Comparison of ENCODE assay signal across 17 mouse cellular contexts in the genomic region with DNA sequence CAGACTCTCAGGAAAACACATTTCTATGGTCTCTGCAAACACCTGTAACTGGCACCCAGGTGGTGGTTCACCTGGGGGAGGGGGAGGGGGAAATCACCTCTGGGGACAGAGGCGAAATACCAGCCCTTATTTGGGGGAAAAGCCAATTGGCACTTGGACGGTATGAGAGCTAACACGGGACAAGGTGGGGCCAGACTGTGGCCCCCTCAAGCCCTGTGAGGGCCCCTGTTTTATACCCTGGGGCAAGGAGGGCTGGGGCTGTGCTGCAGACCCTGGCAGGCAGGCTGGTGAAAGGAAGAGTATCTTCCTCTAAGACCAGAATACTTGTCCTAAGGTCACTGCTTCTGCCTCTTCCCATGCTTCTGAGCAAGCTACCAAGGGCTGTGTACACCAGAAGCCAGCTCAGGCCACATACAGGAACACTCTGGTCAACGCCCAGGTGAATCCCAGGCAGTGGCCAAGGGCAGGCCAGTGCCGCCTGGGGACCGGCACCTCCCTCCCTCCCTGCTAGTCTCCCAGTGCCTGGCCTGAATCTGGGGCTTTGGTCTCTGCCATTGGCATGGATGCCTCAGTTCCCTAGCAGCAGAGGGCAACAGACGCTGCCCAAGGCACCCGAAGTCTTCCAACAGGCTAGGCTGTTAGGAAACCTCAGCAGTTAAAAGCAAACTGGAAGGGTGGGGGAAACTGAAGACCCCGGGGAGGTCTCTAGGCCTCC. TPM values are rescaled to one million over a fixed set of nuclear protein-coding genes. Genes with fewer than 3 reads are reported as not detected.
A peak's percentile ranks its signal among the peaks of the same experiment; 100 is the strongest.
DNase-seq lines count a peak whose midpoint lies in the region; ATAC-seq and TF ChIP-seq lines count a peak whose summit lies in the region.
"Had no signal": no experiment of that assay in that cellular context is flagged by ENCODE, and none has a peak within 500 bp of the region (broad histone marks: within the 10 kb centered on the region; RNA-seq: fewer than 3 reads in every experiment).

No protein-coding gene starts in this region.

- H3K27ac ChIP-seq in hindbrain, embryonic 13.5 days: 0 out of 2 replicates have a peak overlapping the region, but pooled peaks have one; percentile 24
- H3K27ac ChIP-seq in hindbrain, postnatal 0 days: no peak overlapping the region; the same call in 1 of the 2 replicates
- H3K27ac ChIP-seq in neural tube, embryonic 13.5 days (replicated peaks): no peak overlapping the region; the same call in 1 of the 2 replicates
- no peak overlapping the region for H3K27ac ChIP-seq in neural tube, embryonic 15.5 days (replicated peaks)
- H3K27ac ChIP-seq in liver, postnatal 0 days (ENCODE audit: low read depth): no peak overlapping the region
- H3K27ac ChIP-seq: kidney, embryonic 15.5 days had no signal

- no peaks in the 10 kb centered on the region for H3K9me3 ChIP-seq in hindbrain, embryonic 13.5 days
- H3K9me3 ChIP-seq in hindbrain, postnatal 0 days (ENCODE audit: low read length): no peaks in the 10 kb centered on the region
- no peaks in the 10 kb centered on the region for H3K9me3 ChIP-seq in neural tube, embryonic 13.5 days
- no peaks in the 10 kb centered on the region for H3K9me3 ChIP-seq in neural tube, embryonic 15.5 days (replicated peaks)
- no peaks in the 10 kb centered on the region for H3K9me3 ChIP-seq in liver, postnatal 0 days (ENCODE audit: low read length)
- H3K9me3 ChIP-seq: kidney, embryonic 15.5 days had no signal

- H3K36me3 ChIP-seq in hindbrain, embryonic 13.5 days: peaks cover 48% of the 10 kb centered on the region
- peaks cover 6% of the 10 kb centered on the region; the same call in 1 of the 2 replicates for H3K36me3 ChIP-seq in hindbrain, postnatal 0 days (ENCODE audit: insufficient read depth, low read length)
- H3K36me3 ChIP-seq in neural tube, embryonic 13.5 days: peaks cover 50% of the 10 kb centered on the region
- peaks cover 31% of the 10 kb centered on the region for H3K36me3 ChIP-seq in neural tube, embryonic 15.5 days
- H3K36me3 ChIP-seq in liver, postnatal 0 days (replicated peaks; ENCODE audit: insufficient read depth, low read length): no peaks in the 10 kb centered on the region

- H3K27me3 ChIP-seq in hindbrain, embryonic 13.5 days: no peaks in the 10 kb centered on the region
- no peaks in the 10 kb centered on the region for H3K27me3 ChIP-seq in hindbrain, postnatal 0 days (ENCODE audit: insufficient read depth, low read length)
- H3K27me3 ChIP-seq in neural tube, embryonic 13.5 days: no peaks in the 10 kb centered on the region
- no peaks in the 10 kb centered on the region for H3K27me3 ChIP-seq in neural tube, embryonic 15.5 days (replicated peaks)
- H3K27me3 ChIP-seq in liver, postnatal 0 days (ENCODE audit: insufficient read depth, low read length): no peaks in the 10 kb centered on the region
- H3K27me3 ChIP-seq: kidney, embryonic 15.5 days had no signal

- H3K4me1 ChIP-seq in hindbrain, embryonic 13.5 days (replicated peaks): peaks cover 82% of the 10 kb centered on the region
- peaks cover 5% of the 10 kb centered on the region; the same call in 1 of the 2 replicates for H3K4me1 ChIP-seq in hindbrain, postnatal 0 days (ENCODE audit: insufficient read depth, low read length)
- H3K4me1 ChIP-seq in neural tube, embryonic 13.5 days (replicated peaks): peaks cover 77% of the 10 kb centered on the region
- peaks cover 81% of the 10 kb centered on the region for H3K4me1 ChIP-seq in neural tube, embryonic 15.5 days
- H3K4me1 ChIP-seq in liver, postnatal 0 days (ENCODE audit: insufficient read depth): peaks cover 2% of the 10 kb centered on the region; the same call in 1 of the 2 replicates

- no peak overlapping the region for H3K4me2 ChIP-seq in hindbrain, embryonic 13.5 days
- H3K4me2 ChIP-seq in hindbrain, postnatal 0 days (ENCODE audit: low read depth, low read length): no peak overlapping the region
- no peak overlapping the region for H3K4me2 ChIP-seq in neural tube, embryonic 13.5 days
- H3K4me2 ChIP-seq in neural tube, embryonic 15.5 days: no peak overlapping the region
- no peak overlapping the region for H3K4me2 ChIP-seq in liver, postnatal 0 days (ENCODE audit: low read depth, low read length)
- H3K4me2 ChIP-seq: kidney, embryonic 15.5 days; liver, embryonic 11.5 days had no signal

- H3K9ac ChIP-seq in hindbrain, embryonic 13.5 days: peak overlapping the region; percentile 63
- H3K9ac ChIP-seq in hindbrain, postnatal 0 days (replicated peaks; ENCODE audit: low read length): no peak overlapping the region
- H3K9ac ChIP-seq in neural tube, embryonic 13.5 days: peak overlapping the region; percentile 41; the same call in 1 of the 2 replicates
- H3K9ac ChIP-seq in neural tube, embryonic 15.5 days (replicated peaks): no peak overlapping the region
- H3K9ac ChIP-seq in liver, postnatal 0 days (replicated peaks): no peak overlapping the region
- H3K9ac ChIP-seq: kidney, embryonic 15.5 days had no signal

- no peak for ATAC-seq in hindbrain, embryonic 13.5 days (ENCODE audit: low FRiP score)
- no peak for ATAC-seq in hindbrain, postnatal 0 days
- no peak for ATAC-seq in neural tube, embryonic 13.5 days (ENCODE audit: low read depth)
- ATAC-seq in neural tube, embryonic 15.5 days (ENCODE audit: low FRiP score): no peak
- no peak for ATAC-seq in liver, postnatal 0 days
- ATAC-seq: activated CD4-positive, CD25-positive, alpha-beta regulatory T cell, adult 4 months; CD4-positive, CD25-positive, alpha-beta regulatory T cell, adult 4 months; inflammation-experienced regulatory T-cells, adult 6 months had no signal

- no peak overlapping the region for H3K4me3 ChIP-seq in hindbrain, embryonic 13.5 days
- H3K4me3 ChIP-seq in hindbrain, postnatal 0 days (ENCODE audit: low read length): no peak overlapping the region
- no peak overlapping the region for H3K4me3 ChIP-seq in neural tube, embryonic 13.5 days
- no peak overlapping the region for H3K4me3 ChIP-seq in neural tube, embryonic 15.5 days (replicated peaks)
- H3K4me3 ChIP-seq in liver, postnatal 0 days (ENCODE audit: low read depth, low read length): no peak overlapping the region
- H3K4me3 ChIP-seq: kidney, embryonic 15.5 days had no signal

- TF ChIP-seq CTCF in hindbrain, postnatal 0 days (IDR thresholded peaks at IDR 0.05; ENCODE audit: low read depth): no peak
- no peak for TF ChIP-seq CTCF in liver, postnatal 0 days (IDR thresholded peaks at IDR 0.05; ENCODE audit: low read depth)

- WGBS in hindbrain, embryonic 13.5 days: 91% methylated on average over 9 of the region's 9 CpGs
- WGBS in hindbrain, postnatal 0 days: 89% methylated on average over 9 of the region's 9 CpGs
- 92% methylated on average over 9 of the region's 9 CpGs for WGBS in neural tube, embryonic 13.5 days
- 91% methylated on average over 9 of the region's 9 CpGs for WGBS in neural tube, embryonic 15.5 days
- 79% methylated on average over 9 of the region's 9 CpGs for WGBS in liver, postnatal 0 days (ENCODE audit: insufficient replicate concordance)

- DNase-seq in hindbrain, postnatal 0 days (ENCODE audit: low spot score): no peak
- DNase-seq in cerebellum, postnatal 14 days: peak; percentile 28 to 40
- no peak for DNase-seq in spleen, postnatal 36 days (ENCODE audit: low spot score in 2 of 2)
- DNase-seq in liver, postnatal 0 days: no peak
- DNase-seq: heart, adult 11 months; heart, postnatal 10 days; lung, postnatal 36 days had no signal

- TF ChIP-seq EP300 in liver, postnatal 0 days (IDR thresholded peaks at IDR 0.05; ENCODE audit: low read depth): no peak

RNA-seq across cellular contexts. Expression of a gene that starts 7.7 kb away (rescaled TPM):
- polyA plus RNA-seq in hindbrain, embryonic 13.5 days (2015; fragmentation: Nextera tagmentation; extraction: Ambion mirVana): 0.34 and 0.51 TPM in 2 replicates
- 5.4 and 12.6 TPM in 2 replicates for total RNA-seq in hindbrain, postnatal 0 days (2014; rRNA removed)
- 2.4 and 2.7 TPM in 2 replicates for polyA plus RNA-seq in hindbrain, postnatal 0 days (2015; fragmentation: Nextera tagmentation; extraction: Ambion mirVana)
- 0.90 TPM in 1 of 2 replicates, not detected in the other for polyA plus RNA-seq in neural tube, embryonic 13.5 days (2015; fragmentation: Nextera tagmentation; extraction: Ambion mirVana)
- polyA plus RNA-seq in neural tube, embryonic 15.5 days (2015; fragmentation: Nextera tagmentation; extraction: Ambion mirVana): 0.42 and 0.72 TPM in 2 replicates
- not detected in 2 replicates for polyA plus RNA-seq in liver, postnatal 0 days (2015; fragmentation: Nextera tagmentation; extraction: Ambion mirVana)
- total RNA-seq: monocyte, adult 5-6 weeks had no signal
- polyA plus RNA-seq: activated CD4-positive, CD25-positive, alpha-beta regulatory T cell, adult 4 months; CD4-positive, CD25-positive, alpha-beta regulatory T cell, adult 4 months; inflammation-experienced regulatory T-cells, adult 6 months; kidney, embryonic 15.5 days; liver, embryonic 11.5 days; thymus, postnatal 0 days had no signal

RNA-seq across cellular contexts. Expression of a gene that starts 8.1 kb away (rescaled TPM):
- 50.2 and 52.6 TPM in 2 replicates for polyA plus RNA-seq in hindbrain, embryonic 13.5 days (2015; fragmentation: Nextera tagmentation; extraction: Ambion mirVana)
- total RNA-seq in hindbrain, postnatal 0 days (2014; rRNA removed): 92.4 and 107 TPM in 2 replicates
- polyA plus RNA-seq in hindbrain, postnatal 0 days (2015; fragmentation: Nextera tagmentation; extraction: Ambion mirVana): 51.6 and 56.6 TPM in 2 replicates
- polyA plus RNA-seq in neural tube, embryonic 13.5 days (2015; fragmentation: Nextera tagmentation; extraction: Ambion mirVana): 39.8 and 42.0 TPM in 2 replicates
- polyA plus RNA-seq in neural tube, embryonic 15.5 days (2015; fragmentation: Nextera tagmentation; extraction: Ambion mirVana): 53.1 and 64.3 TPM in 2 replicates
- 3.9 and 4.4 TPM in 2 replicates for polyA plus RNA-seq in liver, postnatal 0 days (2015; fragmentation: Nextera tagmentation; extraction: Ambion mirVana)

RNA-seq across cellular contexts. Expression of a gene that starts 21.8 kb away (rescaled TPM):
- 21.0 and 21.4 TPM in 2 replicates for polyA plus RNA-seq in hindbrain, embryonic 13.5 days (2015; fragmentation: Nextera tagmentation; extraction: Ambion mirVana)
- total RNA-seq in hindbrain, postnatal 0 days (2014; rRNA removed): 226 and 245 TPM in 2 replicates
- 59.9 and 68.5 TPM in 2 replicates for polyA plus RNA-seq in hindbrain, postnatal 0 days (2015; fragmentation: Nextera tagmentation; extraction: Ambion mirVana)
- polyA plus RNA-seq in neural tube, embryonic 13.5 days (2015; fragmentation: Nextera tagmentation; extraction: Ambion mirVana): 19.9 and 22.1 TPM in 2 replicates
- polyA plus RNA-seq in neural tube, embryonic 15.5 days (2015; fragmentation: Nextera tagmentation; extraction: Ambion mirVana): 39.9 and 49.0 TPM in 2 replicates
- polyA plus RNA-seq in liver, postnatal 0 days (2015; fragmentation: Nextera tagmentation; extraction: Ambion mirVana): 0.09 and 0.13 TPM in 2 replicates
- total RNA-seq: monocyte, adult 5-6 weeks had no signal

RNA-seq across cellular contexts. Expression of a gene that starts 48.7 kb away (rescaled TPM):
- 83.5 and 84.9 TPM in 2 replicates for polyA plus RNA-seq in hindbrain, embryonic 13.5 days (2015; fragmentation: Nextera tagmentation; extraction: Ambion mirVana)
- 42.7 and 50.3 TPM in 2 replicates for total RNA-seq in hindbrain, postnatal 0 days (2014; rRNA removed)
- polyA plus RNA-seq in hindbrain, postnatal 0 days (2015; fragmentation: Nextera tagmentation; extraction: Ambion mirVana): 54.0 and 56.7 TPM in 2 replicates
- 69.7 and 72.1 TPM in 2 replicates for polyA plus RNA-seq in neural tube, embryonic 13.5 days (2015; fragmentation: Nextera tagmentation; extraction: Ambion mirVana)
- polyA plus RNA-seq in neural tube, embryonic 15.5 days (2015; fragmentation: Nextera tagmentation; extraction: Ambion mirVana): 58.4 and 63.7 TPM in 2 replicates
- 9.7 and 10.2 TPM in 2 replicates for polyA plus RNA-seq in liver, postnatal 0 days (2015; fragmentation: Nextera tagmentation; extraction: Ambion mirVana)

Comparison
In these comparisons a context has a peak if more than half of its experiments do, and no peak if none do; other contexts are left out.
1. H3K9ac ChIP-seq: peak in hindbrain, embryonic 13.5 days (single experiment) and neural tube, embryonic 13.5 days (single experiment); none in hindbrain, postnatal 0 days (single experiment), neural tube, embryonic 15.5 days (single experiment) and liver, postnatal 0 days (single experiment).
2. DNase-seq: peak in cerebellum, postnatal 14 days (2 of 2); none in hindbrain, postnatal 0 days (single experiment), spleen, postnatal 36 days (0 of 2) and liver, postnatal 0 days (single experiment).
3. RNA of a gene that starts 21.8 kb away (polyA plus RNA-seq): 59.9 to 68.5 TPM in hindbrain, postnatal 0 days, 39.9 to 49.0 TPM in neural tube, embryonic 15.5 days, 19.9 to 22.1 TPM in neural tube, embryonic 13.5 days and 21.0 to 21.4 TPM in hindbrain, embryonic 13.5 days; 0.09 to 0.13 TPM in liver, postnatal 0 days; every median in the first group is over 10 times any median in the second.